Mouse (Mus musculus): ENCODE results near the gene Dlk2.

Gene Dlk2

DNA sequence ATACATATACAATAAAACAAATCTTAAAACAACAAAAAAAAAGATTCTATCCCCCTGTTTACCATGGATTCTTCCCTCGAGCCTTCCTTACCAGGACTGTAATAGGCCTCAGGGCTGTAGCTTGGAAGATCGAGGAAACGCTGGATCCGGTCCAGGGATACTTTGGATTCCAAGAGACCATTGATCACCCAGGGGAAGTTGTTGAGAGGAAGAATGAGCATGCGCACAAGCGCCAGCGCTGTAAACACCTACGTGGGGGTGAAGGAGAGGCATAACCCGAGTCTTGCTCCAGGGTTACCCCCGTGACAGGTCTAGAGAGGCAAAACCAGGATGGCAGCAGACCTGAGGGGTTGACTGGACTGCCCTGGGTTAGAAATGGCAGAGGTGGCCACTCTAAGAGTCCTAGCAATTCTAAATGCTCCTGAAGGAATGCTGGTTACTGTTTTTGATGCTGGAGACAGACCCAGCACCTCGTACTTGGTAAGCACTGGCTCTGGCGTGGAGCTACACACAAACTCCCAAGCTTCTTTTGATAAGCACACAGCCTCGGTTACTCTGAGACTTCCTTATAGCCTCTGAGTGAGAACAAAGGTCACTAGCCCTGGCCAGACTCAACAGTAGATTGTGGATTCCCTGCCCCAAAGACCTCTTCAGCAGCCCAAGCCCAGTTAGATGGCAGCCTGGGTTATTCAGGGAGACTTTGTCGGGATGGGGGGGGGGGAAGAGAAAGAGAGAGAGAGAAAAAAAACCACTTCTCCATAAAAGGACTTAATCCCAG is 25.0 kb downstream of the Dlk2 start:
- no peak for DNase-seq (ENCODE audit: low spot score)

DNA sequence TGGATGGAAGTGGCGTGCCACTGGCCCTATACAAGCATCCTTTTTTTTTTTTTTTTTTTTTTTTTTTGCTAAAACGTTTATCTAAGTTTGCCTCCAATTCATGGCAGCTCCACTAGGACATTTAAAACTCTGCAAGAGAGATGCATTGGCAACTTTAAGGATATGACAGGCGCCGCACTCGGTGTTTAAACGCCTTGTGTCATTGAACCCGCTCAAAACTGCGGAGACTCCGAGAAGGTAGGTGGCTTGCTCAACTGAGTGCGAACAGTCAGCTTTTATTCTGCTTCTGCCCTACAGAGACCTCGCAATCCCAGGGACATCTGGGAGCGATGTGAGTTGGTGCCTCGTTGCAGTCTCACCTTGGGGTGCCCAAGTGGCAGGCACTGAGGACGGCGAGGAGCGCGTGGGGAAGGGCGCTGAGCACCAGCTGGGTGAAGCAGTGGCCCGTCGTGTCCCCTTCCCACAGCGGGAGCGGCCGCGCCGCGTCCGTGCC is 30.2 kb downstream of the Dlk2 start:
- DNase-seq (ENCODE audit: low spot score): no peak

DNA sequence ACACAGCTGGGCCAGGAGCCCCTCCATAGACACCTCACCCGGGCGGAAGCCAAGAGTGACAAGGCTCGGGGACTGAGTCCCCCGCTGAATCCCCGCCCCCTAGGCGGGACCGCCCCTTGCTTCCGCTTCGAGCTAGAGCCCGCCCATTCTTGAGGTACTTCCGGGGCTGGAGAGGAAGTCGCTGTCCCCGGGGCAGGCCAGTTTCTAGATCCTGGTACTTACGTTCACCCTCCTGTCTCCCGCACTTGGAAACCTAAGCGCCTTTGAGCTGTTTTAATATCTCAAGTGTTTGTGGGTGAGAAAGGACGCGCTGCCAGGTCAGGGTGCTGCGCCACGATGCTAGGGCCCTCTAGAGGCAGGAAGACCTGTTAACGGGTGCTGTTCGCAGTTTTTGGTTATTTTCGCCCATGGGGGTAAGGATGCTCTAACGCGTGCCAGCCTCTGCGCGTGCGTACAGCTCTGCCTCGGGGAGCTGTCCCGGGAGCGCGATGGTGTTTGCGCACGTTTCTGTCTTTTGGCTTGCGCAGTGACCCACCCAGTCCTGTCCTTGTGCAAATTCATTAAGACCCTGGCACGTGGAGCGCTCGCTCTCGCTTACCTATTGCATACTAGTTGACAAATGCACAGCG is 30.8 kb downstream of the Dlk2 start, which contains the start of gene Abcc10:
Gene Abcc10 (minus strand): TSS at position 447 of the 629 bp plus-strand sequence.
- DNase-seq (ENCODE audit: low spot score): peak; percentile 94

DNA sequence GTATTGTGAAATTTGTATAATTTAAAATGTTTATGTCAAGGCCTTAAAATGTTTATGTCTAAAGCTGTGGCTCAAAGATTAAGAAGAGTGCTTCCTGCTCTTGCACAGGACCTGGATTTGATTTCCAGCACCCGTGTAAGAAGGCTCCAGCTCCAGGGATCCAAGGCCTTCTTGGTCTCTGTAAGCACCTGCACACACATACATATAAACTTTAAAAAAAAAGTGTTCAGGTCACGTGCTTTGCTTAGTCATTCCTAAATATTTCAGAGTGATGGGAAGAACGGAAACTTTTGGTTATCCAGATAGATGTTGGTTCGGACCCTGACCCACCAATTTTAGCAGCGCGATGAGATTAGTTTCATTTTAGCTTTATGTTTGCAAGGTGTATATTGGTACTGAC is 31.5 kb downstream of the Dlk2 start:
- DNase-seq (ENCODE audit: low spot score): no peak

DNA sequence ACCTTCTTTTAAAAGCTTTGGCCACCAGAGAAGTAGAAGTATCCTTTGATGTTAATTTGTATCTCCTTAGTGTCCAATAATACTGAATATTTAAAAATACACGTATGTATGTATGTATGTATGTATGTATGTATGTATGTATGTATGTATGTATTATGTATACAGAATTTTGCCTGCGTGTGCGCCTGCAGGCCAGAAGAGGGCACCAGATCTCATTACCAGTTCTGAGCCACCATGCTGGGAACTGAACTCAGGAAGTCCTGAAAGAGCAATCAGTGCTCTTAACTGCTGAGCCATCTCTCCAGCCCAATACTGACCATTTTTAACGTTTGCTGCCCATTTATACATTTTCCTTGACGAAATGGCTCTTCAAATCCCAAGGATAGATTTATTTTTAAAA is 39.3 kb downstream of the Dlk2 start:
- no peak for DNase-seq (ENCODE audit: low spot score)

DNA sequence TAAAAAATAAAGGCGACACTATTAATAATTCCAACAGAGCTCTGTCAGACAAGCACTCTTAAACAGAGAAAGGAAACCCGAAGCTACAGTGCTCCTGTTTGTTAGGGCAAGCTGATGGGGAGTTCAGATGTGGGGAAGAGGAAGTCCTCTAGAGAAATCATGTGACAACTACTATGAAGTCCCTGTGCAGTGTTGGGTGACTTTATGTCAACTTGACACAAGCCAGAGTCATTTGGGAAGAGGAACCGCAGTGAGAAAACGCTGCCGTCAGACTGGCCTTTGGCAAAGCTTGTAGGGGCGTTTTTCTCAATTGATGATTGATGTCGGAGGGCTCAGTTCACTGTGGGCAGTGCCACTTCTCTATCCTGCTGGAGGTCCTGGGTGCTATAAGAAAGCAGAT is 44.0 kb downstream of the Dlk2 start:
- no peak for DNase-seq (ENCODE audit: low spot score)

DNA sequence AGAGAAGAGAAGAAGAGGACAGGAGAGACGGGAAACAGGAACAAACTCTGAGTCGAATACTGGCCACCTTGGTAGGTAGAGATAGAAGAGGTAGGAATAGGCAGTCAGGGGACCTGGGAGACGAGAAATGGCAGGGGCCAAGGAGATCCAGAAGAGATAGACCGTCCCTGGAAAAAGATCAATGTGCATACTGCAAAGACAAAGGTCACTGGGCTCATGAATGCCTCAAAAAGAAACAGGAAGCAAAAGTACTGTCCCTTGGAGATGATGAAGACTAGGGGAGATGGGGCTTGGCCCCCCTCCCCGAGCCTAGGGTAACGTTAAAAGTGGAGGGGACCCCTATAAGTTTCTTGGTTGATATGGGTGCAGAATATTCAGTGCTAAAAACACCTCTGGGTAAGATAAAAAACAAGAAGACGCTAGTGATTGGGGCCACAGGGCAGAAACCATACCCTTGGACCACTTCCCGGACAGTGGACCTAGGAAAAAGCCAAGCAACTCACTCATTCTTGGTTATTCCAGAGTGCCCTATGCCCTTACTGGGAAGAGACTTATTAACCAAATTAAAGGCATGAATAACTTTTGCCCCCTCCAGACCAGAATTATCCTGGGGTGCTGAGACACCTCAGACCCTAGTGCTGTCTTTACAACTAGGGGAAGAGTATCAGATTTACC is 53.9 kb downstream of the Dlk2 start:
- no peak for DNase-seq (ENCODE audit: low spot score)
